Mouse (Mus musculus): ENCODE measurements at regions not wholly inside any gene's neighbourhood (a gene's known extent, or its start where the extent isn't known, plus 50 kb on each side); places are given as distances from the start of the nearest gene placed in this dataset.

DNA sequence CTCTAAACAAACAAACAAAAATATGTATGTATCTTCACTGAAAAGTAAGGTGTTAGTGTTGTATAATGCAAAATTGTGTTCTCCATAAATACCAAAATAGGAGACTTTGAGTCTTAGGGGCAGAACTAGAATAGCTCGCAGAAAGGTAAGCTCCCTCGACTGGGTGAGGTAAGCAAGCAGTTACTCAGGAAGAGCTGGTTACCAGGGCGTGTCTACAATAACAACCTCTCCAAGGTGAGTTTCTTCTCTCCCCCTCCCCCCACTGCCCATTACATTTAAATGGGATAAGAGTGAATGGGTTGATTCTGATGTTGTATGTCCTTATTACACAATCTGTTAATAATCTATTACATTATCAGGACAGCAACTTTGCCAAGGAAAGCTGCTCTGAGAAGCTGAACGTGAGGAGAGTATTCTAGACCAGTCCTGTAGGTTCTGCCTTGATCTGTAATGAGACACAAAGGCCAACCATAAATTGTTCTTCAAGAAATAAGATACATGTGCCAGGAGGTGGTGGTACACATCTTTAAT is 125.2 kb upstream of the Zfand5 start:
- DNase-seq (ENCODE audit: extremely low read depth, low read depth): no peak

DNA sequence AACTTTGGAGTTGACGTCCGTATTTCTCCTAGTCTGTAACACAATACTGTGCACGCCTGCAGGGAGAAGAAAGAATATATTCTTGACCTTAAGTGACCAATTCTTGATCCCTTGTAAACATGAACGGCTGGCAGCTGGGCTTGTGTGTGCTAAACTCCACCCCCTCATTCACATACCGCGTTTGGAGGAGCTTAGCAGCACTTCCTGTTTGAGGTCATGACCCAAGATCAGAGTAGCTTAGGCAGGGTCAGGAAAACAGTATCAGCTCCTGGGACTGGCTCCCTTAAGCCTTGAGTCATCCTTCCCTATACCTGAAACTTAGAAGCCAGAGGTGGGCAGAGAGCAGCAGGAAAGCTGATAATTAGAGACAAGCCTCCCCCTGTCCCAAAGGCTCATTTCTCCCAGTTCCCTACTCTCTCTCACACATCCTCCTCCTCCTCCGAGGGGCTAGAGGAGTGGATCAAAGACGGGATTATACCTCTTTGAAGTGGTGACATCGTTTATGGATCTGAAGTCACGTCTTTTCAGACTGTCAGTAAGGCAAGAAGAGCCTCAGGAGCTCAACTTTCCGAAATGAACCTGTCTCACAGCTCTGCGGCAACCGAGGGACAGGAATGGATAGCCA is 127.3 kb upstream of the Zfand5 start:
- DNase-seq (ENCODE audit: extremely low read depth, low read depth): peak; percentile 14

DNA sequence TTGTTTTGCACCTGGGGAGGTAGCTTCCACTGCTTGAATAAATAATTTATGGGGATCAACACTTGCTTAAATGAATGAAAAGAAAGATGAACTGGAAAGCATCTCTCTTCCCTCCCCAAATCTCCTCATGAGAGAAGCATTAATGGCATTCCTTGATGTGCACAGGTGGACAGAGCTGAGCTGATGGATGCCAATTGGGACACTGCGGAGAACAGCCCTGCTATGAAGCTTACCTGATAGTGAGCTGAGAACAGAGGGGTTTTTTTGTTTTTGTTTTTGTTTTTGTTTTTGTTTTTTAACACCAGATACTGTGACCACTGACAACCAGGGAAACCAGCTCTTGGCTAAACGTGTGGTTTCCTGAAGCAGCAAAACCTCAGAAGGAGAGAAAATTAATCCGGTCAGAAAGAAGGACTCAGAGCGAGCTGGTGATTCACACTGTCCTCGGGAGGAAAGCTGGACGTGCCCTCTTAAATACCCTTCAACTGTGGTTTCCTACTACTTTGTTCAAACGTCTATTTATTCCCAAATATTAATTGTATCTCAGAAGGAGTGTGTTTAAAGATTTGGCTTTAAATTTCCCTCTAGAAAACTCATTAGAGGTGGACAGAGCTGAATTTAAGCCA is 128.0 kb upstream of the Zfand5 start:
- no peak for DNase-seq (ENCODE audit: extremely low read depth, low read depth)

DNA sequence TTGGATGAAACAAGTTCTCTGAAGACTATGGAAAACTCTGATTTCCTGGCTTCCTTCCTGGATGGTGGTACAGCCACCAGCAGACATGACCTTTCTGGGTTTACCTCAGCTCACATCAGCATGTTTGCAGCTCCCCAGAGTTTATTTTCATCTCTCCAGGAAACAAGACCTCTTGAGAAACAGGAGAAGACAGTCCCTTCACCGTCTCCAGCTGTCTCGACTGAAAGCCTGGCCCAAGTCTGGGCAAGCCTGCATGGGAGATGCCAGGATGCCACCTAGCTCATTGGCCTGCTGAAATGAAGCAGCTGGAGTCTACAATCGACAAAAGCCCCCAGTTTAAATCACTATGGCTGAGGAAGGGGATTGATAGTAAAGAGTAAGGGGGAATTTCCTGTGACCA is 131.6 kb upstream of the Zfand5 start:
- no peak for DNase-seq (ENCODE audit: extremely low read depth, low read depth)

DNA sequence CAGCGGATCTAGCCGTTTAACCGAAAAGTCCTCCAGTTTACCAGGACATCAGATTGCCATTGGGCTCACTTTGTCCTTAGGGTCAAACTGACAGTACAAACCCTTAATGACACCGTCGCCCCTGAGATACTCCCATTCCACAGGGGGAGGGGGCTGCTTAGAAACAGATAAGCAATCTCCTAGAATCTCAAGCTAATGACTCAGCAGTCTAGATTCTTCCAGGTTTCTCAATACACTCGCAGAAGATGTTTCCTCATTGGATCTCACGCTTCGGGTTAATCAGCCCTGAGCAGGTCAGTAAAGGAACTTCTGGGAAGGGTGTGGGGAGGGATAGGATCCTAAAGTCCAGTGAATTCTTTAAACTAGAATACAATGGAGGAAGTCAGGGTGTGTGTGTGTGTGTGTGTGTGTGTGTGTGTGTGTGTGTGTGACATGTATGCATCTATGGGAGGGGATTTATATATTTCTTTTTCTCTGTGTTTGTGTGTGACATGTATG is 133.0 kb upstream of the Zfand5 start:
- DNase-seq (ENCODE audit: extremely low read depth, low read depth): no peak

DNA sequence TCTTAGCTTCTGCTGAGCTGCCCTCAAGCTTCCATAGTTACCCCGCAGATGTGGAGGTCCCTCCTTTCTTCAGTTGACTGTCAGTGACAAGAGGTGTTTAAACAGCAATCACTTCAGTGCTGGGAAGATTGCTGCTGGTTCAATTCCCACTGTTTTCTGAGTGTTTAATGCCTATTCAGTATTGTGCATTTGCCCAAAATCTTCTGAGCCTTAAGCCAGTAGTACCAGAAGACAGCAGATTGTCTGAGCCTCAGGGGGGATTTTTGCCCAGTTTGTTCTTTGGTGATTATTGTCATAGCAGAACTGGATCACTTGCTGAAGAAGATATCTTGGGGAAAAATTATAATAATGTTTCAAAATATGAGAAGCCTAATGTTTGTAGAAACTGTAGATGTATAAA is 135.3 kb upstream of the Zfand5 start:
- no peak for DNase-seq (ENCODE audit: extremely low read depth, low read depth)

DNA sequence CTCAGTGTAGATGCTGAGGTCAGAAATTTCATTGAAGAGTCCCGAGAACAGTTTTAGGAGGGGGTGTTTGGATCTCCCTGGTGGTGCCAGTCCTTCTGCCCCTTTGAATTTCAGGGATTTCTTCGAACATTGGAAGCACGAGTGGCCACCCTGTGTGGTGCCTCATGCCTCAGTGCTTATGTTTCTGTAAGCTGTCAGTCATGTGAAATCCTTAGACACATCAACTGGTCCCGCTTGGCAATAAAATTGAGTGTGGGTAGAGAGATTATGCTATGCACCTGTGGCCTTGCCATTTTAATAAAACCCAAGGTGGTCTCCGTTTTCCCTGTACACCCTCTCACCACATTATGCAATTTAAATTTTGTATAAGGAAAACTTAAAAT is 136.1 kb upstream of the Zfand5 start:
- no peak for DNase-seq (ENCODE audit: extremely low read depth, low read depth)

DNA sequence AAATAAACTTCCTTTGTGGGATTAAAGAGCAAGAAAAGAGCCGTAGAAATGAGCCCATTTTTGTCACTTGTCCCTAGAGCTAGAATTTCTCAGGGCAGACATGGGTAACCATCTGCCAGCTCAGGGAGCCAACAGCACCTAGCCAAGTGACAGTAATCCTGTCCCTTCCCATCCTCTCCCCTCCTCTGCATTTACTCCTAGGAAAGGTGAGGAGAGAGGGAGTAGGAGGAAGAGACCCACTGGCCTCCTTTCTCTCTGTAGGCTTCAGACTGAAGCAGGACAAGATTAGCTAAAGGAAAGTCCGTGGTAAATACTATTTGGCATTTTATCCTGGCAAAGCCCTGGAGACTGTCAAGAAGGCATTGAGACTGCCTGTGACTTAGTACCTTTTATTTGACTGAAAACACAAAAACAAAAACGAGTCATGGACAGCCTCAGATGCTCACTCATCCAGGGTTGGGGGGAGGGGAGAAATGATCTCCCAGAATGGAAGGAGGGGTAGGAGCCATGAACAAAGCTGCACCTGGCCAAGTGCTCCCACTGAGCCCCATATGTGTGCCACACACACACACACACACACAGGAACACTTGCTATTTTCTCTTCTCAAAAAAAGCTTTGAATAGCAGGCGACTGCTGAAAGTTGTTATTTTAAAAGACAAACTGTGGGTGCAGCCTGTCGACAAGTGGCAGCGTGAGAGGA is 136.6 kb upstream of the Zfand5 start:
- no peak for DNase-seq (ENCODE audit: extremely low read depth, low read depth)

DNA sequence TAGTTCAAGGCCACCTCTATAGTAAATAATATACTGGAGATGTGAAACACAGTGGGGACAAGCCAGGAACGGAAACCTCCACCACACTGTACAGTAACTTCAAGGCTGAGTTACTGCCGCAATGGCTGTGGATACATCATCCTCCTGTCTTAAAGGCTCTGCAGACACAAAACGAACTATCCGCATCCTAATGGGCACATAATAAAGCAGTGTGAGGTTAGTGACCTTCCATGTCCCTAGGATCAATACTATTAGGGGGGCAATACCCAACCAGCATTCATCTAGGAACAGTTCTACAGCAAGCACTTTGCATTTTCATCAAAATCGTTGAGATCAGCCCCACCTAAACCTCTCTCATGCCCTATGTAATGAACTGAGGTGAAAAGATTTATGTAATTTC is 142.4 kb upstream of the Zfand5 start:
- DNase-seq (ENCODE audit: extremely low read depth, low read depth): no peak

DNA sequence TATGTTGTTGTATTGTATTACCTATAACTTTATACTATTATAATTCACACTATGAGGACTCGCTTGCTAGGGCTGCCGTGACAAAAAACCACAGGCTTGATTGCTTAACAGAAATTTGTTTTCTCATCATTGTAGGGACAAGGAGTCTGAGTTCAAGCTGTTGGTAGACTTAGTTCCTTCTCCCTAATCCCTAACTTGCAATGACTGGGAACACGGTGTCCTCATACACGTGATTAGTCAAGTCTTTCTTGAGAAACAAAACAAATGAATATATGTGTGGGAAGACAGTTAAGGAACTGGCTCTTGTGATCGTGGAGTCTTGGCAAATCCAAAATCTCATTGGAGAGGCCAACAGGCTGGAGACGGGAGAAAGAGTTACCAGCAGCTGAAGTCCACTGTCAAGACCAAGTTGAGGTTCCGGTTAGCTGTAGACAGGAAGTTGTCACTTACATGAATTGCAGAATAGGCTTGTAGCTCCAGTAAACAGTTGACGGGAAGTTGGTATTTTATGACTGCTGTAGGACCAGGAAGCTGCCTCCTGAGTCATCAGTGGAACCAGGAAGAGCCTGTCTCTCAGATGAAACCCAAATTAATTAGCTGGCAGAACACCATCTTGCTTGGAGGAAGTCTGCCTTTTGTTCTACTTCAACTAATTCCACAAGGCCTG is 144.9 kb upstream of the Zfand5 start:
- DNase-seq (ENCODE audit: extremely low read depth, low read depth): no peak

DNA sequence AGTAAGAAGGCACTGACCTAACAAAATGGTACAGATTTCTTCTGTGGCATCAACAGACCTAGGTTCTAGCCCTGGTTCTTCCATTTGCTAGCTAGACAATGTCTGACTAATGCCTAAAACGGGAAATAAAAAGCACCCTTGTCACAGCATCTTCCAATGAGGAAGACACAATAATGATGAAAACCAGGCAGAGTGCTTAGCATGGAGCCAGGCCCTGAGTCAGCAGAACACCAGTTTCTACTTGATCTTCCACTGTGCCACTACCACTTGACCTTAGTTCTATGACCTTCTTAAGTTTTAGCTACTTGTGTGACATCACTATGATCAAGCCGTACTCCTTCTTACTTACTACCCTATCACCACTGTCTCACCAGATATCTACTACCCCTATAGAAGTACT is 145.4 kb upstream of the Zfand5 start:
- no peak for DNase-seq (ENCODE audit: extremely low read depth, low read depth)

DNA sequence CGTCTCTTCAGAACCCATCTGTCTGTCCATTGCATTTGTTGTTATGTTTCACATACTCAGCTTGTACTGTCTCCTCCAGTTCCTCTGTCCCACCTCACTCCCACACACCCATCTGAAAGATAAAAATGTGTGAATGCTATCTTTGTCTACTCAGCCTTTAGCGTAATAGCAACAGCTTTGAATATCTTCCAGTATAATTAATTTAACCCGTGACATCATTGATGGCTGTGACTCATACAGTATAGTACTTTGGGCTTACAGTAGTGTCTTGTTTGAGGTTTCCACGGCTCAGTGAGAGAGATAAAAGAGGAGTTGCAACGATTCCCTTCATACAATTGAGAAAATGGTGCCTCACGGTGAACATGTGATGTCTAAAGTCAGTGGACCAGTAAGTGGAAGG is 152.6 kb upstream of the Zfand5 start:
- peak; percentile 53 for DNase-seq (ENCODE audit: extremely low read depth, low read depth)

DNA sequence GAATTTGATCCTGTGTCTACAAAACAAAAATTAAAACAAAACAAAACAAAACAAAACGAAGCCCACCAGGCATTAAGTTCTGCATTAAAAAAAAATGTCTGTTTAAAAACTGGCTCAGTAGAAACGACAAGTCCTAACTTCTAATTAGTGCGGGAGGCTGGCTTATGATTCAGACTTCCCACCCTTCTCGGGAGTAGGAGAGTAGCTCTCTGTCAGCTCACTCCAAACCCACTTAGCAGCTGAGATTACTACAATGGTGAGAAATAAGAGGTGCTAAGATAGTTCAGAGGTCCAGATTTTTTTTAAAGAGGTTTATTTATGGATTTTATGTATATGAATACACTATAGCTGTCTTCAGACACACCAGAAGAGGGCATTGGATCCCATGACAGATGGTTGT is 153.3 kb upstream of the Zfand5 start:
- DNase-seq (ENCODE audit: extremely low read depth, low read depth): no peak

DNA sequence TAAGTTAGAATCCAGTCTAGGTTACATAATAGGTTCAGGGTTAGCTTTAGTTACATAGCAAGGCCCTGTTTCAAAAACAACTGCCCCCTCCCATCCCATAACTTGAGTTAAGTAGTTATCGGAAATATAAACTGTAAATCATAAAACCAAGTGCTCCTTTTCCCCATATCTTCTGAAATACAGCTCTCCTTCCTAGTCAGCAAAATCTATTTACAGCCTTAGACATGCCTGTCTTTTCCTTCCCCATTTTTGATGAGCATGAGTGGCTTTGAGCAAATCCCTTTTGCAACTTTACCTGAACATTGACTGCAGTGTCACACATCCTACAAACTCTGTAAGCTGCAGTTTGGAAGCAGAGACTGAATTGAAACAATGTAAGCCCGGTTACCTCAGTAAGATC is 156.4 kb upstream of the Zfand5 start:
- no peak for DNase-seq (ENCODE audit: extremely low read depth, low read depth)

DNA sequence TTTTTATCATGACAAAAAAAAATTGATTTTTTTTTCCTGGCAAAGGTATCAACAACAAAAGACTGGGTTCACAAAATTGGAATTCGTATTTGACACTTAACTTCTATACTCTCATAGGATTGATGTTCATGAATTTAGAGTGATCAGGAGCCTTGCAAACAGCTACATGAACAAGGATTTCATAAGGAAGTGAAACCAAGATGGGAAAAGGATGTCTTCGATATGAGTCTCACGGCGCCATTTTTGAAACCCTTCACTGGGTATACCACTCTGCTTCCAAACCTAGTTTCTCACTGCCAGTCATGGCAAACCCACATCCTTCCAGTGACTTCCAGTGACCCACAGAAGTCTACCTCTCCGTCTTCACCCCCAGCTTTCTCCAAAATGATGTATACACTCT is 157.8 kb upstream of the Tmc1 start:
- DNase-seq (ENCODE audit: extremely low read depth, low read depth): no peak

DNA sequence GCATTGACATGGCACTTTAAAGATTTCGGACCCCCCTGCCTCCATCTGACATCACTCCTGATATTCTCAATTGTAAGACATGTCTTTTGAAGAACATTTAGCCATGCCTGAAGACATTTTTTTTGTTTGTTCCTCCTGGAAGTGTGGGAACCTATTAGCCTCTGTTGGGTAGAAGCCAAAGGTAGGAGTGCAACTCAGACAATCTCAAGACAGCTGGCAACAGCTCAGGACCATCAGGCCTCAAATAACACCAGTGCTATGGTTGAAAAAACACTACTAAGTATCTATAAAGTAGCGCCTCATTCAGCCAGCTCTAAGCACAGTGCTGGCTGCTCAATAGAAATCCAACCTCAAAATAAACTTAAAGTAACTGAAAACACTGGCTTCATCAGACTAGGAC is 154.3 kb upstream of the Tmc1 start:
- DNase-seq (ENCODE audit: extremely low read depth, low read depth): no peak

DNA sequence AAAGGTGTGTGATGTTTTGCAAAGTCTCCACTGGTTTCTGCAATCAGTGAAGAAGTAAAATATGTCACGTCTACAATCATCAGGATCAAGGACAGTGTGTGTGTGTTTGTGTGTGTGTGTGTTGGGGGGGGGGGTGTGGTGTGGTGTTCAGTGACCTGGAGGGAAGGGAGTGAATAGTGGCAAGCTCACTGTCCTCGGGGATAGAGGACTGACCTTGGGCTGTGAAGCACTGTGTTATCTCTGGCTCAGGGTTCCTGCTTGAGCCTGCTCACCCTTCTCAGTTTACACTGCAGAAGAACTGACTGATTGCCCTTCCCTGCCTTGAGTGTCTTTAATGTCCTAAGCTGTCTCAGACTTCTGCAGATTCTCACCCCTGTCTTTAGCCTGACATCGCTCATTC is 153.7 kb upstream of the Tmc1 start:
- no peak for DNase-seq (ENCODE audit: extremely low read depth, low read depth)

DNA sequence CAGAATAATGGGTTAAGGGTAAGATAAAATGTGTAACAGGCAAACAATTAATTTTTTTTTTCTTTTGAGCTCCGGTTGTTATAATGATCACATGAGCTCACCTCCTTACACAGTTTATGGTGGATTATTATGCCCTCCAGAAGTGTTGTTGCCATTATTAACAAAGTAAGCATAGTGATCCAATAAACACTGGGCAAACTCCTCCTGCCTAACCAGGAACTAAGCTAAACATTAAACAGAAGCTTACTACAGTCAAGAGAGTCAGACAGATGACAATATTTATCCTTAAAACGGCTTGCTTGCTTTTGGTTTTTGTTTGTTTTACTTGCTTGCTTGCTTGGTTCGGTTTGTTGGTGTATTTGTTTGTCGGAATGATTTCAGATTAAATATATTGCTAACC is 153.3 kb upstream of the Tmc1 start:
- DNase-seq (ENCODE audit: extremely low read depth, low read depth): no peak

DNA sequence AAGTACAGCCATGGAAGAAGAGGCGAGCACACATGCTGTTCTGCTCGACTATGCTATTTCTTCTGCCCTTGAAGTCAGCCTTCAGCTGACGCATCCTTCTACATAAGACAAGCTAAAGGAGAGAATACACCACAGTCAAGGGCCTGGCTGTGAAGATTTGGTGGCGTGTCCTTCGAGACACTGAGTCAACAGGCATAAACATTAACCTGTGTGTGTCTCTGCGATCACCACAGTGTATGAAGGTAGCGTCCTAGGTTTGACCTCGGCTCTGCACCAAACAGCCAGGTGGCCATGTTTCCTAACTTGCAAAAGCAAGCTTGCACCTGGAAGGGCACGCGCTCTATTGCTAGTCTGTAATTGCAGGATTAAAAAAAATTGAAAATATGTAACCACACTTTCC is 152.8 kb upstream of the Tmc1 start:
- no peak for DNase-seq (ENCODE audit: extremely low read depth, low read depth)

DNA sequence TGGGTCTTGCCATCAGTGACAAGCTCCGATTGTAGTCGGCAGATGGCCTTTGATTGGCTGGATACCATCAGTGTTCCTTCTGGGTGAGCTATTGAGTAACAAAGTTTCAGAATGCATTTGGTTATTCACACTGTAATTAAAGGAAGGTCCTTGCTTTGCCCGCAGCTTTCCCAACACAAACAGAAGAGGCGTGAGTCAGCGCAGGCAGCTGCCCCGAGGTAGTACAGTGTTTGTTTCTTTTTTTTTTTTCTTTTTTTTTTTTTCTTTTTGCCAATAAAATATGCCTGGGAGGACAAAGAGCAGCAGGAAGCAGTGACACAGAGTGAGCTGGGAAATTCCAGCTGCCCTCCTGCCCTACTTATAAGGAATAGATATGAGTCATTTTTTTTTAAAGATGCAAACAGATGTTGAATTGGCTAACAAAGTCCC is 152.3 kb upstream of the Tmc1 start:
- no peak for DNase-seq (ENCODE audit: extremely low read depth, low read depth)

DNA sequence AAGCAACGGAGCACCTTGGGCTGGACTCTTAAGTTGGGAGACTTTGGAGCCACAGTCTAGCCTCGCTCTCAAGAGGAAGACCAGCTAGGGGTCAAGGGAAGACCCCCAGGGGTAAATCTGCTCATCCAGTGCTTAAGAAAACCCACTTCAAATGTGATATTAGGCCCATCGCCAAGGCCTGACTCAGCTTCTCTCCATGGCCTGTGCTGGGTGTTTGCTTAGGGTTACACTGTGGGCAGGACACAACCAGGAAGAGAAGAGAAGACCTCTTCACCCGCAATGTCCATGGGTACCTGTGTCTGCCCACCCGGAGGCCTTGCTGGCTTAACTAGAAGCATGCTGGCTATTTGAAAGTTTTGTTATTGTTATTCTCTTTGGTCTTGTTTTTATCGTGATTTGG is 151.0 kb upstream of the Tmc1 start:
- DNase-seq (ENCODE audit: extremely low read depth, low read depth): no peak

DNA sequence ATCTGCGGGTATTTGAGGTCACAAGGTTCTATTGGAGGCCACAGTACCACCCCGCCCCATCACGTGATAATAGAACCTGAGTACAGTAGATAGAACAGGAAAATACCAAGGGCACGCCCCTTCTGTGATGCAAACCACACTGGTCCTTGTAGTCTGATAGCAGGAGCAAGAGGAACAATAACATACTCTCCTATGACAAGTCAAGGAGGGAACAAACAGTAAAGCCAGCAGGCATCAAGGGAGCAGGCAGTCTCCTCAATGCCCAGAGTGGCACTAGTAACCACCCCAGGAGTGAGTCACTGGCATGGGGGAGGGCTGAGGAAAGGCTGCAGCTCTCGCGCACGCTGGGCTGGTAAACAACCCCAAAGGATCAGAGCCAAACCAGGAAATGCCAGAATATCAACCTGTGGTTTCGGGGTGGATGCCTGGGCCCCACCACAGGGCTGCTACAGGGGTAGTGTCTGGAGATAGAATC is 150.5 kb upstream of the Tmc1 start:
- peak; percentile 94 for DNase-seq (ENCODE audit: extremely low read depth, low read depth)
